Mouse (Mus musculus) right cerebral cortex, postnatal 10 days (tissue): ENCODE results near the gene Cdhr3.

ENCODE experiments used
- DNase-seq, 2 experiments: peaks; one replicate each; pipeline ENCODE4 v3.0.0; 2021; ENCODE audit warnings: low spot score in 2 of 2

Gene Cdhr3

DNA sequence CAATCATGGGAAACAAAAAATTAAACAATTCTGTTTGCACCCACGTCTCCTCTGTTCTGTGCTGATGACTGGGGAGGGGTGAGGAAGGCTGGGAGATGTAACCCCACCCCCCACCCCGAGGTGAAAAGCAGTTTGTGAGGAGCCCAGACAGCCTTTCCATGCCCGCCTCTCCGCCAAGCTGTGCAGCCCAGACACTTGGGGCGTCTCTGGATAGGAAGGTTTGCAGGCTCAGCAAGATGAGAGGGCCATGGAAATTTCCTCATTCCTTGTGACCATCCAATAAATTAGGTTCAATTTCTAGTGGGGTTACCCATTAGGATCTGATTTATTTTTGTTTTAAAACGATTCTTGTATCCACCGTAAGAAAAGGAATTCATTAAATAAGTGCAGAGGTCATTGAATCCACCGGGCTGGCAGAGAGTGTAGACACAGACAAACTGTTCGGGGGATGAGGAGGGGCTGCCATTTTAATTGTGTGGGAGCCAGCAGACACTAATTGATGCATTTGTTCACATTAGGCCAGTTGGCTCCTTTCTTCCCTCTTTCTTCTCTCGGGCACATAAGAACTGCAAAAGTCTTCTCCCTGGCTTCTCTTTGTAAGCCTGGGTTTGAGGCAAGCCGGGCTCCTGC is 57.5 kb downstream of the Cdhr3 start:
- no peak for DNase-seq

DNA sequence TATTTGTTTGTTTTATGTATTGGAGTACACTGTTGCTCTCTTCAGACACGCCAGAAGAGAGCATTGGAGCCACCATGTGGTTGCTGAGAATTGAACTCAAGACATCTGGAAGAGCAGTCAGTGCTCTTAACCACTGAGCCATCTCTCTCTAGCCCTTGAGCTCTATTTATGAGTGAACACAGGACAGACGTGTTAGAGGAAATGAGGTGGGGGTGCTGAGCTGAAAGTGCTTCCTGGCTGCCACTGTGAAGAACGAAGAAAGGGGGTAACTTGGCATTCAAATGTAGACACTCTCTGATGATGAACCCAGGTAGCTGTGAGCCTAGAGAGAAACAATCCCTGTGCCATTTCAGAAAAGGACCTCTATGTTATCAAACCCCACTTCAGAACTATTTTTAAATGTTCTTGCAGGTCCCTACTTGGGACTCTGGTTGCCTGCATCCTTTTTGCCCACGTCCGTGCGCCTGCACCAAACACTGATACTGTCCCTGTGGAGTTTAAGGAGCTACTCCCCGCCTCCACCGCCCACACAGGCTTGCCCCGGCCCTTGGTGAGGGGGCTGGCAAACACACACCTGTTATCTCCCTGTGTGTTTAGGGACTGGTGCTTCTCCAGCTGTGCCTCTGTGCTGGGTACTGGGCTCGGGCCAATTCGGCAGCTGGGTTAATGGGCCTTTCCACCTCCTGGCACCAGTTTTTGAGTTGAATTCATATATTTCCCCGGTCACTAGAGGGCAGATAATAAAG is 58.2 kb downstream of the Cdhr3 start:
- DNase-seq: no peak

DNA sequence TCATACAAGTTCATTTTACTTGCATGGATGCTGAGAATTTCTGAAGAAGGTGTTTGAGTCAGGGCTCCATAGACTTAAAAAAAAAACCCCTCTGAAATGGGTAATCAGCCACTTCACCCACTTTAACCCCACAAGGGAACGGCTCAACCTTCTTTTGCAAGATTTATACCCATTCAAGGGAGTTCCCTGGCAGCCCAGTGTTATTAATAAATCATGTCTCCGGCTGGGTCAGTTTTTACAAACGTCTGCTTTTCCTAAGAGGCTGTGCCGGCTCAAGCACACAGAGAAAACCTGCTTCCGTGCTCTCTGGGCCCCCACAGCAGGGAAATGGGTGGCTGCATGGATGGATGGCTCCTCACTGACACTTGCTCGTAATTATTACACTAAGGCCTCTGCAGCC is 59.5 kb downstream of the Cdhr3 start:
- DNase-seq: no peak

DNA sequence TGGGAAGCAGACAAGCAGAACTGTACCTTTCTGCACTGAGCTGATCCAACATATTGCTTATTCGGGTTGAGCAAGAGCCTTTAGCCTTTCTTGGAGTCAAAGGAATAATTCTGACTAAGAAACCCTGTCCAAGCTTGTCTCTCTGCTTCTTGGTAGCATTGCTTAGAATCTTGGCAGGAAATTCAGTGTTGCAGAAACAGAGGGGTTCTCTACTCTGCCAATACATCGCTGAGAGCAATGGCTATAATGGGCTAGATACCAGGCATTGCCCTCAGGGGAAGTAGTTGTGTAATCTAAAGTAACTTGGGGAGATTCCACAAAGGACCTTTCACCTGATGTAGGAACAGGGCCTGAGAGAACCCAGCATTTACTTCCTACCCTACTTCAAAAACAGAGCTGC is 62.1 kb downstream of the Cdhr3 start:
- no peak for DNase-seq

DNA sequence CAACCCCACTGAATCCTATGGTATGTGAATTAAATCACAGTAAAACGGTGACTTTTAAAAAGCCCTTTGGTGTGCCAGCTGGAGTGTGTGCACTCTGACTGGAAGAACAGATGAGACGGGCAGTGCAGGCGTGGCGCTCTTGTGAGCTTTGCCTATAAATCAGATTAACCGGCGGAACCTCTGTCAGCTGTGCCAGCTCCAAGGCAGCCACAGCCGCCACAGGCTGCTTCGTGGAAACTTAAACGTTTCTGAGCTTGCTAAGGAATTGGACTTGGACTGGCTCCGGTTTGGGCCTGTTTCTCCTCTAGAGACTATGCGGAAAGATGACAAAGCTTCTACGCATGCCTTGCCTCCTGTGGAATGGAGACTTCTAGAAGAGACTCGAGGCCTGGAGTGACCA is 62.6 kb downstream of the Cdhr3 start:
- DNase-seq: no peak

DNA sequence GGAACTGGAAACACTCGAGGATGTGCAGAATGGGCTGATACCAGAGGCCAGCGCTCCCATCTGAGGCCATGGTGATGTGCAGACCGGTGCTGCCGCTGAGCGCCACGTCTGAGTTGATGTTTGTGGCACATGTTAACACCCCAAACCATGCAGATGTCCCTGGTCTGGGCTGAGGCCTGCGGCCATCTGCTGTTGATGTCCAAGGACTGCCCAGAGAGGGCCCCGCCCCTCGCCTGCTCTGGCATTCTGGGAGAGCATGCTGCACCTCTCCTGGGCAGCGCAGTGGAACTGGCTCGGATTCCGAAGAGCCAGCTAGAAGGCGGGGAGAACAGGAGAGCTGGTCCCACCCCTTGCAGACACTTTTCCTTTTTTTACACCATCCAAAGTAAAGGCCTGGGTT is 64.0 kb downstream of the Cdhr3 start:
- no peak for DNase-seq

DNA sequence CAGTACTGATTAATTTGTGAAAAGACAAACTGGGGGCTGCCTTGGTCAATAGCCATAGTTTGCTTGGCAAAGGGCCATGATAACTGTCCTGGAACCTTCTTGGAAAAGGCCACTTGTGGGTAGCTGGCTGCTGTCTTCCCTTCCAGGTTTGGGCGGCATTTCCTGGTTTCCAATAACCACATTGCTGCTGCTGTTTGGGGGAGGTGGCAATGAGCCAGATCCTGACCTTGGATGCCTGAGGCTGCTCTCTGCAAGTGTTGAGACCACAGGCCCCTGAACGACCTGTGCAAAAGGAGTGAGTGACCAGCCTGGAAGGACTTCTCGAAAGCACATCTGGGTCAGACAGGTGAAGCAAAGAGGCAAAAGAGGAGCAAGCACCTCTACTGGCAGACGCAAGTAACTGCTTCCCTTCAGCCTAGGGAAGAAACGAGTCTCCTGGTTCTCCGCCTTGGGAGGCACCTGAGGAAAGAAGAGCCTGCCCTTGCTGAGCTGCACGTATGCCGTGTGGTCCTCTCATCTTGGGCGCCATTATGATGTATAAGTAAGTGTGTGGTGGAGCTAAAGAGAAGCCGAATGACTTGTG is 64.5 kb downstream of the Cdhr3 start:
- DNase-seq: no peak

DNA sequence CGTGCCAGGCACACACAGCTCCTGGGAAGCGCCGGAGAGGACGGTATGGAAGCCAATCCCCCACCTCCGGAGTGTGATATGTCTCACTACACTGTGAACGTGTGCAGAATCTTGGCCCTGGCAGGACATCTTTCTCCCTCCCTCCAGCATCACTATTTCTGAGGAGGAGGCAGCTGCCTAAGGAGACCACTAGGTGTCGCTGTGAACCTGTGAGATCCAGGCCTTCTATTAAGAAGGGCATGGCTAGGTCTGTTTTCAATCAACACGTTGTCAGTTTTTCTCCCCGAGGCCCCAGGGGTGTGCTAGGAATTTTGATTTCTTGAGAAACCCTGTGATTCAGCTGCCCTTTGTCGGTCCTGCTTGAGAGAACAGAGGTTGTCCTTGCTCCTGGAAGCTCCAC is 65.6 kb downstream of the Cdhr3 start:
- peak; percentile 80 to 86 for DNase-seq

DNA sequence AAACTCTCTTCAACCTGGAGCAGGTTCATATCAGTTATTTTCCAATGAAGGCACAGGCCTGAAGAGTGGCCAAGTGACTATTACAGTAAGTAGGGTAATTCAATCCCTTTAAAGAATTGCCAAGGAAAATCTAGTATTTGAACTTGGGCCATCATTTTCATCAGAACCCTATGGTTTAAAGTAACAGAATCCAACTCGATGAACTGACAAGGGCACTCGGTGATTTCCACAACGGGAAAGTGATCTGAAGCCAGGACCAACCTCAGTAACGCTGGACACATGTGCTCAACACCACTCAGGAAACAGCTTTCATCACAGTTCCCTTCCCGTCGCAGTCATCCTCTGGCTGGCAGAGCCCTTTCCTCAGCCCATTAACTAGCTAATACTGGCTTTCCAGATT is 68.2 kb downstream of the Cdhr3 start:
- DNase-seq: no peak

DNA sequence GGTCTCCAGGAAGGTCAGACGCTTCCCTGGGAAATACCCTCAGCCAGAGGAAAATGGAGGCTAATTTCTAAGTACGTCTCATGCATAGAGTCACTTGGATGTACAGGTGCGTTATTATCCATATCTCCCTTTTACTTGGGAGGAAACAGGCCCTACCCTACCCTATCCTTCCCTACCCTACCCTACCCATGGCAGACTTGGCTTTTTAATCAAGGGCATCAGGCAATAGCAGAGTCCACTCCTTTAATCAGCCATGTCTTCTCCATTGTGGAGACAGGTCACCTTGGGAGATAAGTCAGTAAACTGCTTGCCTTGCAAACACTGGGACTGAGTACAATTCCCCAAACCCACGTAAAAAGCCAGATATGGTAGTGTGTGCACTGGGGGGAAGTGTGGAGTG is 70.9 kb downstream of the Cdhr3 start:
- DNase-seq: no peak

DNA sequence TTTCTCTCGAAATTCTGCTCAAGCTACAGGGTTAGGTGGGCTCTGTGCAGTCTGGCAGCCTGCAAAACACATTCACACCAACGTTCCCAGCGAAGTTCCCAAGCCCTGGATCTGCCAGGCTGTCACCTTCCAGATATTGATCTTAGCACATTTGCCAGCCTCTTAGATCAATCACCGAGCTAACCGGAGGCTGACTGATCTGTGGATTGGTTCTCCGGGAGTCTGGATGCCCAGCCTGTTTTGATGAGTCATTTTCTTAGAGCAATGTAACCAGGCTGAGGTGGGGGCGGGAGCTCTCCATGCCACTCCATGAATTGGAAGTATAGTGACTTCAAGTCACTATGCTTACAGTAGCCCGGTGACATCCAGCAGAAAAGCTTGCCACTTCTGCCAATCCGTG is 71.5 kb downstream of the Cdhr3 start:
- DNase-seq: no peak

DNA sequence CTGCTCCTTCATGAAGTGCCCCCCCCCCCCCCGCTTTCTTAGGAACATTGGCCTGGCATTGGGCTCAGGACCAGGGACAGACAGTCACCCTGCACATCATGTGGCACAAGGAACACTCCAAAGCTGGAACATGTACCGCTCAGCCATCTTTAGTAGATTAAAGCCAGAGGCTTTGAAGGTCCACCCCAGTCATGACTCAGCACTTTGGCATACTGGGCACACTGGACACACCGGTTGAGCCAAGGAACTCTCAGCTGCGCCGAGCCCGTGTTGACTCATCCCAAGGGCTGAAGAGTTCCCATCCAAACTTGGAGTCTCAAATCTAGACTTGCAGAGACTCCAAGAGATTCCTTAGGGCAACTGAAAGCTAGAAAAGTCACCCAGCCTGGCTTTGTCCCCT is 72.7 kb downstream of the Cdhr3 start:
- no peak for DNase-seq

DNA sequence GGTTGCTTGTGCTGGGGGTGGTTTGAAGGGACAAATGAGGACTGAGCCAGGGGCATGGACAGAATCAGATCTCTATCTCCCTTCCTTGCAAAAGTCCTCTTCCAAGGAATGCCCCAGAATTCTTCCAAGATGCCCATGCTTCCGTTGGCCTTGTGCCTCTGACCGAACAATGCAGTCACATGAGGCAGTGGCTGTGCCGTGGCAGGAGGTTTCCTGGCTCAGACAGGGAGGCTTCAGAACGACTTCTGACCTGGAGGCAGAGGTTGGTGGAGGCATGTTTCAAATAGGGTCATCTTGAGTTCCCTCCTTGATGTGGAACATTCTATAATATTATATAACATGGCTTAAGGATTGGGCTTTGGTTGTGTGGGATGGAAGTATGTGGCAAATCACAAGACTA is 74.1 kb downstream of the Cdhr3 start:
- no peak for DNase-seq

DNA sequence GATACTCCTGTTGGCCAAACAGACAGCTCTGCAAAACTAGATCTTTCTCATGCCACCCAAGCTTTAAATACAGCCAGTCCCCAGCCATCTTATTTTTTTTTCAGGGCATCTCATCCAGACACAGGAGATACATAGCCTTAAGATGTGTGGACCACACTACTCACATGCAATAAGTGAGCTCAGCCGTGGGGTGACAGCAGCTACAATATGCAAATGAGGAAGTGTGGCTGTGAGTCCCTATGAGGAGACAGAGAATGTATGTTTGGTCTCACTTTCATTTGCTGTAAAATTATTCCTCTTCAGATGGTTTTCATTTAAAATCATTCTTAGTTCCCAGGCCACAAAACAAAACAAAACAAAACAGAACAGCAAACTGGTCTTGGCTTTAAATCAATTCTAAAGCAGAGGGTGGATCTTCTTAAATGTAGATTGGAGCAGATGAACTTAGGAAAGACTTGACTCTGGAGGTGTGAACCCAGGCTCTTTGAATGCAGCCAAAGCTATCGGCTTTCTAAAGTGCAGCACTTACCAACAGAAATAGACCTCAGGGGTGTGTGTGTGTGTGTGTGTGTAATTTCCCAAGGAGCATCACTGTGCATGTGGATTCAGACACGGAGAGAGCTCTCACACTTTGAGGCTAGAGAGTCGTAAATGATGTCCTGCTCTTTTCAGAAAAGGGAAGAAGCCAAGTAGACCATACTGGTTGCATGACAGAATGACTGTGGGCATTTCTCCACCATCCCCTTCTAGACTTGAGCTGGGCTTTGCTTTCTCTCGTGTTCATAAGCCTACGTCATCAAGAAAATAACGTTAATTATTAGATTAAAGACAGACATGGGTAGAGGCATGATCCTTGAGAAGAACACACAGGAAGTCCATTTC is 75.6 kb downstream of the Cdhr3 start:
- no peak for DNase-seq

DNA sequence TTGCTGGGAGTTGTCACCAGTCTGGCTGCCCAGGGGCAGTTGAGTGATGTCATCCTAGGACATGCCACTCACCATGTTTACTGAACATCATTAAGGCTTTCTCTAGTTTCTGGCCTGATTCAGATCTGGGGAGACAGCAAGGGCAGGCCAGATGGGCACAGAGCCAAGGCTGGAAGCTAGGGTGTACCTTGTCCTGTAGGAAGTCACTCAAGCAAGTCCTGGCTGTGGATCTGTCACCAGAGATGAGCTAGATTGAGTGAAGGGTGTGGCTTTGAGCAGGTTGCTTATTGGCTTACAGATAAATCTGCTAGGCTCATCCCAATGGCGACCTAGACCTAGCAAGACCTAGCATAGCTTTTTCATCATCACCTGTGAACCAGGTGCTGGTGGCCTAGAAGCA is 77.6 kb downstream of the Cdhr3 start:
- DNase-seq: no peak

DNA sequence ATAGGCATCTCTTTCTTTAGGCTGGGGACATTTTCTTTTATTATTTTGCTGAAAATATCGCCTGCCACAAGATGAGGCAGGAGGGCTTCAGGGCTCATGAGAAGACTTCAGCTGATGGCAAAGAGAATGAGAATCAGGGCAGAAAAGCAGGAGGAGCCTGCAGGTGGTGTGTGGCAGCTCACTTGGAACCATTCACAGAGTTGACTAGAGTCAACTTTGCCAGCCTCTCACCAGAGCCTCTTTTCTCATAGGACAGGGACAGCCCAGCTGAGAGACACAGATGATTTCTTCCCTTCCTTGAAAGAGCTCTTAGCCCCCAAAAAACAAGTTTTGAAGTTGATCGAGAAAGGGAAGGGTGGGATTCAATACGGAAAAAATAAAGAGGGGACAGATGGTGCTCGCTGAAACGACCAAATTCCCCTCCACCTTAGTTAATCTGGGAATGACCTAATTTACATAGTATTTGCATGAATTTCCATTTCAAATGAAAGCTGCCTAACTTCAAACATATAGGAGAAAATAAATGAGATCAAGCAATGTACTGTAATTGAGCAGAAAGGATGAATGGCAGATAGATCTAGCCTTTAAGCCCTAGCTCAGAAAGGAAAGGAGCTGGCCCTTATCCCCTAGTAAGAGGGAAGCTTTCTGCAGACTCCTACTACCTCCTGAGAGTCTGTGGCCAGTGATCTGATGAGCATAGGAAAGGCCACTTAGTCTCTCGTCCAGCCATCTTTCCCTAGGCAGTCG is 78.5 kb downstream of the Cdhr3 start:
- DNase-seq: no peak

DNA sequence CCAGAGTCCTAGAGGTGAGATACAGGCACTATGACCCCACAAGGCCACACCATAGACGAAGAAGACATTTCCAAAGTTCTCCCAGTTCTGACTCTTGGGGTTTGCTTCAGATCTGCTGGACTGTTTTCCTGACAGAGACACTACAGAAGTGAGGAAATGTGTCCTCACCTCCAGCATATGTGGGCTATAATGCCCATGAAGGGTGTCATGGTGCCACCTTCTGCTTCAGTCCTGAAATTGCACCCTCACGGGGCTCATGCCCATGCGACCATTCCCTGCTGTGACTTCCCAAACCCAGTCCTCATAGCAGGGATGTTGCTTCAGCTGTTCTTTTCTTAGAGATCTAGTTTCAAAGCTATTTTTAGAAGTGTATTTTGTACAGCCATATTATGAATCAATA is 82.6 kb downstream of the Cdhr3 start:
- peak; percentile 36 to 47 for DNase-seq

DNA sequence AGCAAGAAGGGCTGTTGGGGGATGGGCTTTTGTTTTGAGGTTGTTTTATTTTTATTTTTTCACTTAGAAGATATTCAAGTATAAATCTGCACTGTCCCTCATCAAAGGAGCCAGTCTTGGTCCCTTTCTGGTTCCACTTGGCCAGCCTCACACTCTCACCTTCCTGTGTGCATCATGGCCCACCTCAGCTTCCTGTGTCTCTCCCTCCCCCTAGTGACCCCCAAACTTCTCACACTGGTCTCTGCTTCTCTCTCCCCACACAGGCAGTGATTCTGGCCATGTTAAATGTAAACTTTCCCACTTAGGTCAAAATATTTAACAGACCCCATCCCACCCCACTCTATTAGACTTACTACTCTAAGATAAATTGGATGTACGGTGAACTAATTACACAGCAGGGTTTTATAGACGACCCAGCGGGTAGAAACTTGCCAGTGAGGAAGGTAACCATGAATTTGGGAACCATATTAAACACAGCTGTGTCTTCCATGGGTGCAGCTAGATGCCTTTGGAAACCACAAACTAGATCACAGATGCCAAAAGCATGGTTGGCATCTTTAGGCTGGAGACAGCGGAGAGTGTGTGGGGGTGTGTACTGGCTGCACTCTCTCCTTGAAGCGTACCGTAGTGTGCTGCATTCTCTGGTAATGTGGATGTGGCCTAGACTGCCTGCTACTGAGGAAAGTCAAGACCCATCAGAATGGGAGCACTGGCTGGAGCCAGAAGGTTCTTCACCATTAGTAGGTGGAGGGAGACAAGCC is 83.3 kb downstream of the Cdhr3 start:
- no peak for DNase-seq

DNA sequence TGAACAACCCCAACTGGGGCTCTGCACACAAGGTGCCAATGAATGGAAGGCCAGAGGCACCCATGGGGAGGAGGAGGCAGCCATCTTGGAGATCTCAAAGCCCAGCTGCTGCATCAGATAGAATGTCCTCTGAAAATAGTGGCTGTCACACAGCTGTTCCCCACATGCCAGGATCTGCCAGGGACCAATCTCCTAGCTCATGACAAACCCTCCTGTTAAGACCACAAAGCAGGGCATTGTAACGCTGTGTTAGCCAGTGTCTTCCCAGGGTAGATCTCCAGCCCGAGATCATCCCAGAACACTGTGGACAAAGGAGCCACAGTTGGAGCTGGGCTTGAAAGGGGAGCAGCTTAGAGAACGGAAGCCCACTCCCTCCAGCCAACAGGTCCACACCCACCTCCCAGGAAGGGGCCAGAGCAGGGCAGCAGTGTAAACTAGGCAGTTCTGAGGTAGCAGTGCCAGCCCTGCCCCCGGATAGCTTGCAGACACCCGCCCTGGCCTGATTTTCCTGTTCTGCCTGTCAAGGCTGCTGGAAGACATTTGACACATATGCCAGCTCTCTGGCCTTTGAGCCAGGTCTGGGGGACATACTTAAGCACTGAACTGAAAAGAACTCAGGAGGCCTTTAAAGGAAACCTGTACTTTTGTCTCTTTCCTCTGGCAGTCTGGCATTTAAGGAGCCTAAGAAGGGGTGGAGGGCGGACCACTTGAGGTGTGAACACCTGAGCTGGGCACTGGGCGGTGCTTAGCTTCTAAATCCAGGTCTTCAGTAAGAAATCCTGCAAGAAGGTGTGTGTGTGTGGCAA is 84.2 kb downstream of the Cdhr3 start:
- DNase-seq: no peak

DNA sequence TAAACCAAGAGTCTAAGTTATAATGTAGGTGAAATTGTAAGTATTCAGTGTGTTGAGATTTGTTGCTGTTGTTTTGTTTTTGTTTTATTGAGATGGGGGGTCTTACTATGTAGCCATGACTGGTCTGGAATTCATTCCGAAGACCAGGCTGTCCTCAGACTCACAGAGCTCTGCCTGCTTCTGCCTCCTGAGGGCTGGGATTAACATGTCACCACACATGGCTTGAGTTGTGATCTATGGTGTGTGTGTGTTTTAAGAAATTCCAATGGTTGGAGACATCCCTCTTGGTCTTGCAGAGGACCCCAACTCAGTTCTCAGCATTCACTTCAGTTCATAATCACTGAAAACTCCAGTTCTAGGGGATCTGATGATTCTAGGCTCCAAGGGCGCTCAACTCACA is 85.5 kb downstream of the Cdhr3 start:
- no peak for DNase-seq
